7 mouse cellular contexts compared by ENCODE assay signal in the genomic region with DNA sequence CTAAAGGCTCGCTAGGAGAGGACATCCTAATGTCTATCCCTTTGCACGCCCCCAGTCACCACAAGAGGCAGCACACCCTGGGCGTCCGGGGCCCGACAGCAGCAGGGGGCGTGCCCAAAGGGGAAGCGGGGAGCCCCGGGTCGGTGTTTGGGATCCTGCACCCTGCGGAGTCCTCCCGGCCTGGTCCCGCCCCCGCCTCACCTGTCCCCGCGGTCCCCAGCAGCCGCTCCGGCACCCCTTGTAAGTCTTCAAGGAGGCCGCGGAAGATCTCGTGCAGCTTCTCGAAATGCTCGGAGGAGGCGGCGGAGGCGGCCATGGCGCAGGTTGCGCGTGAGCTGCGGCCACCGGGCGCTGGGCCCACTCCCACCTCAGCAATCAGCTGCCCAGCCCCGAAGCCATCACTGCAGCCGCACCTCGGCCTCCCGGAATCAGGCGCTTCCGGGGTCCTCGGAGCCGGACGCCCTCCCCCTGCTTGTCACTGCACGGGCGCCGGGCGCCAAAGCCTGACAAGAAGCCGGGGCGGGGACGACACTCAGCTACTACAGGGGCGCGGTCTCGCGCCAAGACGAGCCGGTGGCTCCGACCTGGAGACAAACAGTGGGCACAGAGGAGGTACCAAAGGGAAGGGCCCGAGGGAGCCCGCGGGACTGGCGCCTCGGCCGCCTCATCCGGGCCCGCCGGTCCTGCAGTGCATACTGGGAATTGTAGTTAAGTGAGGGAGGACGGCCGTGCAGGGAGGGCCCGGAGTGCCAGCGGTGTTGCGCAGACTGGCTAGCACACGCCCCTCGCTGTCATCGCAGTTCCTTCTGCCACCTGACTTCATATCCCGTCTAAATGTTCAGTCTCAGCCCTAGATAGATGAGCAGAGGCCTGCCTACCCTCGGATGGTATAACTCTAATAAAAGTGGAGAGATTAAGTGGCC. TPM values are rescaled to one million over a fixed set of nuclear protein-coding genes. Genes with fewer than 3 reads are reported as not detected.
DNase-seq lines count a peak whose midpoint lies in the region; ATAC-seq lines count a peak whose summit lies in the region.

Vti1b (minus strand) TSS at position 649 of the 923 bp plus-strand sequence.

- H3K36me3 ChIP-seq in embryonic facial prominence, embryonic 10.5 days (replicated peaks), result peaks cover 29% of the 10 kb centered on the region
- H3K36me3 ChIP-seq in limb, embryonic 10.5 days, result peaks cover 28% of the 10 kb centered on the region
- H3K36me3 ChIP-seq in midbrain, embryonic 13.5 days, result peaks cover 24% of the 10 kb centered on the region

- peak within 1 kb of the TSS; percentile 74 for H3K4me3 ChIP-seq in embryonic facial prominence, embryonic 10.5 days
- peak within 1 kb of the TSS; percentile 85 for H3K4me3 ChIP-seq in limb, embryonic 10.5 days
- H3K4me3 ChIP-seq in midbrain, embryonic 13.5 days (replicated peaks), result peak within 1 kb of the TSS; percentile 99

- H3K9ac ChIP-seq in midbrain, embryonic 13.5 days (replicated peaks), result peak within 1 kb of the TSS; percentile 89

- H3K9me3 ChIP-seq in embryonic facial prominence, embryonic 10.5 days, result no peaks in the 10 kb centered on the region
- H3K9me3 ChIP-seq in limb, embryonic 10.5 days (replicated peaks), result no peaks in the 10 kb centered on the region
- H3K9me3 ChIP-seq in midbrain, embryonic 13.5 days, result no peaks in the 10 kb centered on the region

- peak; percentile 94 for ATAC-seq in granulocyte monocyte progenitor cell, adult 5-6 weeks (replicated peaks; ENCODE audit: poor library complexity, severe bottlenecking)
- ATAC-seq in midbrain, embryonic 13.5 days, result peak; percentile 99

- H3K4me1 ChIP-seq in embryonic facial prominence, embryonic 10.5 days, result peaks cover 6% of the 10 kb centered on the region
- H3K4me1 ChIP-seq in limb, embryonic 10.5 days, result peaks cover 8% of the 10 kb centered on the region
- H3K4me1 ChIP-seq in midbrain, embryonic 13.5 days (replicated peaks), result peaks cover 16% of the 10 kb centered on the region

- under 1% methylated on average over 73 of the region's 73 CpGs for WGBS in embryonic facial prominence, embryonic 10.5 days
- WGBS in limb, embryonic 10.5 days, result under 1% methylated on average over 73 of the region's 73 CpGs
- under 1% methylated on average over 73 of the region's 73 CpGs for WGBS in midbrain, embryonic 13.5 days

- H3K27ac ChIP-seq in embryonic facial prominence, embryonic 10.5 days (replicated peaks), result peak within 1 kb of the TSS; percentile 94
- H3K27ac ChIP-seq in limb, embryonic 10.5 days, result peak within 1 kb of the TSS; percentile 100
- H3K27ac ChIP-seq in midbrain, embryonic 13.5 days, result peak within 1 kb of the TSS; percentile 94

- H3K27me3 ChIP-seq in embryonic facial prominence, embryonic 10.5 days (replicated peaks; ENCODE audit: low read depth, poor library complexity, severe bottlenecking), result no peaks in the 10 kb centered on the region
- no peaks in the 10 kb centered on the region for H3K27me3 ChIP-seq in limb, embryonic 10.5 days (ENCODE audit: low read depth, poor library complexity, severe bottlenecking)
- no peaks in the 10 kb centered on the region for H3K27me3 ChIP-seq in midbrain, embryonic 13.5 days

- DNase-seq in adrenal gland, postnatal 10 days, result peak; percentile 92
- DNase-seq in embryonic facial prominence, embryonic 10.5 days (ENCODE audit: low spot score), result peak; percentile 91
- peak; percentile 94 for DNase-seq in kidney, adult 11 months
- DNase-seq in limb, embryonic 10.5 days (ENCODE audit: low spot score), result peak; percentile 90
- DNase-seq in spleen, adult 12 weeks (ENCODE audit: low spot score), result peak; percentile 91

- H3K4me2 ChIP-seq in midbrain, embryonic 13.5 days (replicated peaks), result peak within 1 kb of the TSS; percentile 72

RNA-seq across cellular contexts. Expression of gene Vti1b, which starts in this region (rescaled TPM):
- total RNA-seq in adrenal gland, postnatal 10 days (2021), result 10 to 100 TPM; 60.0 to 65.2 TPM
- 90.8 and 93.5 TPM in 2 replicates for polyA plus RNA-seq in embryonic facial prominence, embryonic 10.5 days (2016; fragmentation: Nextera tagmentation; extraction: Ambion mirVana)
- total RNA-seq in granulocyte monocyte progenitor cell, adult 5-6 weeks (2014; fragmentation: Nextera tagmentation), result 48.7 and 57.1 TPM in 2 replicates
- 142 and 217 TPM in 2 replicates for total RNA-seq in granulocyte monocyte progenitor cell, adult 5-6 weeks (2017)
- polyA plus RNA-seq in limb, embryonic 10.5 days (2016; fragmentation: Nextera tagmentation; extraction: Ambion mirVana), result 91.8 and 99.8 TPM in 2 replicates
- 174 and 183 TPM in 2 replicates for polyA plus RNA-seq in midbrain, embryonic 13.5 days (2015; fragmentation: Nextera tagmentation; extraction: Ambion mirVana)

Comparison
In these comparisons a context has a peak if more than half of its experiments do, and no peak if none do; other contexts are left out.
1. Peak in every context shown above with its lines: DNase-seq, ATAC-seq, H3K4me3 ChIP-seq and H3K27ac ChIP-seq.